Mouse (Mus musculus): Measurements from ENCODE around the gene Efhc1. TPM values are rescaled to one million over a fixed set of nuclear protein-coding genes. Genes with fewer than 3 reads are reported as not detected.

Gene Efhc1
- polyA plus RNA-seq (2012; rRNA removed) = 0.13 and 0.16 TPM in 2 replicates

GRCm38 (mm10) chr1:20951300-20951763 is at the start of gene Efhc1:
Gene Efhc1 (plus strand): TSS chr1:20951626.
- Histone ChIP-seq H3K36me3 (ENCODE audit: control insufficient read depth, insufficient read depth, low read length) (no peaks in the 10 kb centered on the region), H3K4me1 (ENCODE audit: control insufficient read depth, insufficient read depth, insufficient read length) (peaks cover 5% of the 10 kb centered on the region; the same call in 1 of the 2 replicates), H3K27ac (ENCODE audit: insufficient read depth, low read length) (no peak within 1 kb of the TSS), H3K4me3 (ENCODE audit: extremely low read depth, insufficient read depth, insufficient read length) (peak within 1 kb of the TSS; percentile 57), H3K27me3 (ENCODE audit: control insufficient read depth, insufficient read depth, low read length) (no peaks in the 10 kb centered on the region)
- peak; percentile 63 to 78 for DNase-seq (ENCODE audit: low read depth in 1 of 2, low spot score in 2 of 2)
- no peak for TF ChIP-seq CTCF (IDR thresholded peaks at IDR 0.05; ENCODE audit: extremely low read depth, insufficient read depth, insufficient read length, insufficient replicate concordance)
- WGBS = 10% methylated on average over 22 of the region's 23 CpGs

- no peaks in the 10 kb centered on the region for H3K27me3 ChIP-seq (ENCODE audit: control insufficient read depth, insufficient read depth, low read length)
- WGBS = 92% methylated on average over 8 of the region's 8 CpGs
- TF ChIP-seq CTCF (IDR thresholded peaks at IDR 0.05; ENCODE audit: extremely low read depth, insufficient read depth, insufficient read length, insufficient replicate concordance) = no peak
- no peak for TF ChIP-seq POLR2A (IDR thresholded peaks at IDR 0.05; ENCODE audit: low read depth, low read length)
- H3K4me3 ChIP-seq (ENCODE audit: extremely low read depth, insufficient read depth, insufficient read length) = no peak overlapping the region
- no peaks in the 10 kb centered on the region for H3K4me1 ChIP-seq (ENCODE audit: control insufficient read depth, insufficient read depth, insufficient read length)
- no peak overlapping the region for H3K27ac ChIP-seq (ENCODE audit: insufficient read depth, low read length)
- no peaks in the 10 kb centered on the region for H3K36me3 ChIP-seq (ENCODE audit: control insufficient read depth, insufficient read depth, low read length)
- DNase-seq (ENCODE audit: low read depth in 1 of 2, low spot score in 2 of 2) = no peak
These were observed 45.8 kb upstream of the Efhc1 start for GRCm38 (mm10) chr1:20905501-20906127.

GRCm38 (mm10) chr1:20906128-20906515 is 45.3 kb upstream of the Efhc1 start:
- Histone ChIP-seq H3K4me3 (ENCODE audit: extremely low read depth, insufficient read depth, insufficient read length) (no peak overlapping the region), H3K27me3 (ENCODE audit: control insufficient read depth, insufficient read depth, low read length) (no peaks in the 10 kb centered on the region), H3K27ac (ENCODE audit: insufficient read depth, low read length) (no peak overlapping the region), H3K4me1 (ENCODE audit: control insufficient read depth, insufficient read depth, insufficient read length) (no peaks in the 10 kb centered on the region), H3K36me3 (ENCODE audit: control insufficient read depth, insufficient read depth, low read length) (no peaks in the 10 kb centered on the region)
- 89% methylated on average over 9 of the region's 9 CpGs for WGBS
- no peak for TF ChIP-seq CTCF (IDR thresholded peaks at IDR 0.05; ENCODE audit: extremely low read depth, insufficient read depth, insufficient read length, insufficient replicate concordance)
- TF ChIP-seq POLR2A (IDR thresholded peaks at IDR 0.05; ENCODE audit: low read depth, low read length) = no peak
- no peak for DNase-seq (ENCODE audit: low read depth in 1 of 2, low spot score in 2 of 2)

GRCm38 (mm10) chr1:20908541-20908940 is 42.9 kb upstream of the Efhc1 start:
- Histone ChIP-seq H3K4me1 (ENCODE audit: control insufficient read depth, insufficient read depth, insufficient read length) (no peaks in the 10 kb centered on the region), H3K36me3 (ENCODE audit: control insufficient read depth, insufficient read depth, low read length) (no peaks in the 10 kb centered on the region), H3K4me3 (ENCODE audit: extremely low read depth, insufficient read depth, insufficient read length) (no peak overlapping the region), H3K27ac (ENCODE audit: insufficient read depth, low read length) (no peak overlapping the region), H3K27me3 (ENCODE audit: control insufficient read depth, insufficient read depth, low read length) (no peaks in the 10 kb centered on the region)
- TF ChIP-seq CTCF (IDR thresholded peaks at IDR 0.05; ENCODE audit: extremely low read depth, insufficient read depth, insufficient read length, insufficient replicate concordance) = no peak
- TF ChIP-seq POLR2A (IDR thresholded peaks at IDR 0.05; ENCODE audit: low read depth, low read length) = no peak
- 73% methylated on average over 4 of the region's 4 CpGs for WGBS
- no peak for DNase-seq (ENCODE audit: low read depth in 1 of 2, low spot score in 2 of 2)

- no peaks in the 10 kb centered on the region for H3K27me3 ChIP-seq (ENCODE audit: control insufficient read depth, insufficient read depth, low read length)
- no peak overlapping the region for H3K27ac ChIP-seq (ENCODE audit: insufficient read depth, low read length)
- no peaks in the 10 kb centered on the region for H3K36me3 ChIP-seq (ENCODE audit: control insufficient read depth, insufficient read depth, low read length)
- no peak for DNase-seq (ENCODE audit: low read depth in 1 of 2, low spot score in 2 of 2)
- no peaks in the 10 kb centered on the region for H3K4me1 ChIP-seq (ENCODE audit: control insufficient read depth, insufficient read depth, insufficient read length)
- WGBS = 1% methylated on average over 2 of the region's 2 CpGs
- H3K4me3 ChIP-seq (ENCODE audit: extremely low read depth, insufficient read depth, insufficient read length) = no peak overlapping the region
- TF ChIP-seq POLR2A (IDR thresholded peaks at IDR 0.05; ENCODE audit: low read depth, low read length) (no peak), CTCF (IDR thresholded peaks at IDR 0.05; ENCODE audit: extremely low read depth, insufficient read depth, insufficient read length, insufficient replicate concordance) (no peak)
These were observed 39.3 kb upstream of the Efhc1 start for GRCm38 (mm10) chr1:20912115-20912514.

- no peaks in the 10 kb centered on the region for H3K36me3 ChIP-seq (ENCODE audit: control insufficient read depth, insufficient read depth, low read length)
- no peak overlapping the region for H3K27ac ChIP-seq (ENCODE audit: insufficient read depth, low read length)
- H3K4me1 ChIP-seq (ENCODE audit: control insufficient read depth, insufficient read depth, insufficient read length) = no peaks in the 10 kb centered on the region
- 42% methylated on average over 13 of the region's 13 CpGs for WGBS
- no peak overlapping the region for H3K4me3 ChIP-seq (ENCODE audit: extremely low read depth, insufficient read depth, insufficient read length)
- TF ChIP-seq CTCF (IDR thresholded peaks at IDR 0.05; ENCODE audit: extremely low read depth, insufficient read depth, insufficient read length, insufficient replicate concordance) (no peak), POLR2A (IDR thresholded peaks at IDR 0.05; ENCODE audit: low read depth, low read length) (no peak)
- no peaks in the 10 kb centered on the region for H3K27me3 ChIP-seq (ENCODE audit: control insufficient read depth, insufficient read depth, low read length)
- DNase-seq (ENCODE audit: low read depth in 1 of 2, low spot score in 2 of 2) = no peak
These were observed 38.8 kb upstream of the Efhc1 start for GRCm38 (mm10) chr1:20912527-20913171.

GRCm38 (mm10) chr1:20914769-20915168 is 36.7 kb upstream of the Efhc1 start:
- no peak overlapping the region for H3K27ac ChIP-seq (ENCODE audit: insufficient read depth, low read length)
- DNase-seq (ENCODE audit: low read depth in 1 of 2, low spot score in 2 of 2) = no peak
- H3K4me1 ChIP-seq (ENCODE audit: control insufficient read depth, insufficient read depth, insufficient read length) = no peaks in the 10 kb centered on the region
- TF ChIP-seq POLR2A (IDR thresholded peaks at IDR 0.05; ENCODE audit: low read depth, low read length) (no peak), CTCF (IDR thresholded peaks at IDR 0.05; ENCODE audit: extremely low read depth, insufficient read depth, insufficient read length, insufficient replicate concordance) (no peak)
- WGBS = 87% methylated on average over 3 of the region's 3 CpGs
- H3K36me3 ChIP-seq (ENCODE audit: control insufficient read depth, insufficient read depth, low read length) = no peaks in the 10 kb centered on the region
- H3K27me3 ChIP-seq (ENCODE audit: control insufficient read depth, insufficient read depth, low read length) = no peaks in the 10 kb centered on the region
- no peak overlapping the region for H3K4me3 ChIP-seq (ENCODE audit: extremely low read depth, insufficient read depth, insufficient read length)
